ENCODE assay signal across 9 mouse cellular contexts in genomic region chr13:51920511-51921351, GRCm38 (mm10).
DNase-seq lines count a peak whose midpoint lies in the region; ATAC-seq and TF ChIP-seq lines count a peak whose summit lies in the region.
"Had no signal": no experiment of that assay in that cellular context is flagged by ENCODE, and none has a peak within 500 bp of the region (broad histone marks: within the 10 kb centered on the region; RNA-seq: fewer than 3 reads in every experiment).

No protein-coding gene starts in this region.

- ATAC-seq in forebrain, postnatal 0 days: peak; percentile 67
- peak; percentile 65 for ATAC-seq in midbrain, embryonic 15.5 days (replicated peaks)

- H3K27ac ChIP-seq in forebrain, postnatal 0 days (ENCODE audit: low read depth, low read length): peak overlapping the region; percentile 3; the same call in 1 of the 2 replicates
- H3K27ac ChIP-seq in midbrain, embryonic 15.5 days: peak overlapping the region; percentile 40

- no peaks in the 10 kb centered on the region for H3K36me3 ChIP-seq in forebrain, postnatal 0 days (ENCODE audit: insufficient read depth)
- no peaks in the 10 kb centered on the region for H3K36me3 ChIP-seq in midbrain, embryonic 15.5 days (replicated peaks)
- H3K36me3 ChIP-seq: G1E had no signal

- H3K4me2 ChIP-seq in forebrain, postnatal 0 days (ENCODE audit: low read depth): no peak overlapping the region
- no peak overlapping the region for H3K4me2 ChIP-seq in midbrain, embryonic 15.5 days

- DNase-seq in heart, postnatal 10 days: peak; percentile 41 to 51
- DNase-seq in heart, postnatal 4 days: no peak
- peak; percentile 19 for DNase-seq in NIH3T3 (ENCODE audit: low read depth)
- peak; percentile 59 for DNase-seq in forebrain, postnatal 0 days
- no peak for DNase-seq in adrenal gland, adult (ENCODE audit: inconsistent age in 2 of 2, low spot score in 1 of 2)
- no peak for DNase-seq in frontal cortex, postnatal 25 days (ENCODE audit: low spot score in 2 of 2)
- no peak for DNase-seq in layer of hippocampus, adult 9-10 months (ENCODE audit: low spot score)

- no peak overlapping the region for H3K4me3 ChIP-seq in forebrain, postnatal 0 days (ENCODE audit: low read depth, low read length)
- H3K4me3 ChIP-seq in midbrain, embryonic 15.5 days: no peak overlapping the region

- 9% methylated on average over 15 of the region's 15 CpGs for WGBS in forebrain, postnatal 0 days
- WGBS in midbrain, embryonic 15.5 days: 11% methylated on average over 15 of the region's 15 CpGs

- intact Hi-C loops in heart, postnatal 10 days (cut with DNase I): no loop called here

- no peak overlapping the region for H3K9ac ChIP-seq in forebrain, postnatal 0 days
- H3K9ac ChIP-seq in midbrain, embryonic 15.5 days: no peak overlapping the region

- TF ChIP-seq CTCF in forebrain, postnatal 0 days (IDR thresholded peaks at IDR 0.05; ENCODE audit: low read depth): peak; percentile 15; the same call in 1 of the 2 replicates

- no peaks in the 10 kb centered on the region for H3K9me3 ChIP-seq in forebrain, postnatal 0 days (ENCODE audit: low read length)
- H3K9me3 ChIP-seq in midbrain, embryonic 15.5 days: no peaks in the 10 kb centered on the region
- H3K9me3 ChIP-seq: G1E had no signal

- H3K27me3 ChIP-seq in forebrain, postnatal 0 days (ENCODE audit: insufficient read depth, low read length): no peaks in the 10 kb centered on the region
- peaks cover 3% of the 10 kb centered on the region; the same call in 1 of the 2 replicates for H3K27me3 ChIP-seq in midbrain, embryonic 15.5 days (replicated peaks)

- H3K4me1 ChIP-seq in forebrain, postnatal 0 days (ENCODE audit: insufficient read depth): peaks cover 26% of the 10 kb centered on the region
- H3K4me1 ChIP-seq in midbrain, embryonic 15.5 days: peaks cover 44% of the 10 kb centered on the region

Comparison
In these comparisons a context has a peak if more than half of its experiments do, and no peak if none do; other contexts are left out.
1. DNase-seq: peak in heart, postnatal 10 days (2 of 2), NIH3T3 (single experiment) and forebrain, postnatal 0 days (single experiment); none in heart, postnatal 4 days (single experiment), adrenal gland, adult (0 of 2), frontal cortex, postnatal 25 days (0 of 2) and layer of hippocampus, adult 9-10 months (single experiment).